Mouse (Mus musculus): ENCODE results near the gene Ythdf1. TPM values are rescaled to one million over a fixed set of nuclear protein-coding genes. Genes with fewer than 3 reads are reported as not detected.

Ythdf1 gene
- polyA plus RNA-seq, 1 experiment = 76.7 TPM

DNA sequence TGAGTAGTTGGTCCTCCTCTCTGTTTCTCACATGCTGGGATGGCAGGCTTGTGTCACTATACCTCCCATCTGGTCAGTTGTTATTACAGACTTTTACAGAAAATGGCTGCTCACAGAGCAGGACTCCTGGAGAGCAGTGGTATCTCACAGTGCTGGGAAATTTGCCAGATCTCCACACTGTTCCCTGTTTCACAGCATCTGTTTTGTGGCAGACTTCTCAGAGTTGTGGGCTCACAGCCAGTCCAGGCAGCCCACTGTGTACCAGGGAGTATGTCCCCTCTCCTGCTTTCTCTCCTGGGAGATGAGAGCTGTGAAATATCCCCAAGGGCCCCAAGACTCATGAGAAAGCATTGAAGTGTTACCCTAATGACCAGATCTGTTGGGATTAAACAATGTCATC lies 21.1 kb upstream of the Ythdf1 start:
- no peaks in the 10 kb centered on the region for H3K4me1 ChIP-seq (replicated peaks; ENCODE audit: control insufficient read depth, insufficient read depth, low read length)
- DNase-seq = no peak
- H3K27me3 ChIP-seq (ENCODE audit: control insufficient read depth, insufficient read depth, low read length) = no peaks in the 10 kb centered on the region
- no peak overlapping the region for H3K27ac ChIP-seq (ENCODE audit: control insufficient read depth, insufficient read depth, low read length)
- no peak overlapping the region for H3K4me3 ChIP-seq (ENCODE audit: control insufficient read depth, insufficient read depth, low read length)
- H3K36me3 ChIP-seq (ENCODE audit: control insufficient read depth, insufficient read depth, low read length) = no peaks in the 10 kb centered on the region
- TF ChIP-seq CTCF (IDR thresholded peaks at IDR 0.05; ENCODE audit: borderline replicate concordance, control insufficient read depth, extremely low read depth, insufficient read depth, low read length, poor library complexity) (no peak), POLR2A (IDR thresholded peaks at IDR 0.05; ENCODE audit: control insufficient read depth, extremely low read depth, insufficient read depth, low read length, poor library complexity) (no peak)

DNA sequence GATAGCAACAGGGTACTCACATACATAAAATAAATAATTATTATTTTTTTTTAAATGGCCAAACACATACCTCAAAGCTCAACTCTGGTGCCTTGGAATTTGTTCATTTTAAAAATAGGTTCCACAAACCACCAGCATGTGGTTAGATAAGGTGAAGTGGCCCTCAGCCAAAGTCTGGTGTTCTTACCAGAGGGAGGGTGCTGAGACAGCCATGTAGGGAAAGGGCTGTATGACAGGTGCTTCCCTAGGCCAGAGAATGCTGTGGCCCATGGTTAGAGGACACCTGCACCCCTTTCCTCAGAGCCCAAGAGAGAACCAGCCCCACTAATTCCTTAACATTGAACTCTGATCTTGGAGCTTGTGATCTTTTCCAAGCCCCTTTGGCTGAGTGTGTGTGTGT lies 19.4 kb upstream of the Ythdf1 start:
- H3K36me3 ChIP-seq (ENCODE audit: control insufficient read depth, insufficient read depth, low read length) = no peaks in the 10 kb centered on the region
- H3K27ac ChIP-seq (ENCODE audit: control insufficient read depth, insufficient read depth, low read length) = no peak overlapping the region
- no peaks in the 10 kb centered on the region for H3K4me1 ChIP-seq (replicated peaks; ENCODE audit: control insufficient read depth, insufficient read depth, low read length)
- H3K4me3 ChIP-seq (ENCODE audit: control insufficient read depth, insufficient read depth, low read length) = no peak overlapping the region
- TF ChIP-seq CTCF (IDR thresholded peaks at IDR 0.05; ENCODE audit: borderline replicate concordance, control insufficient read depth, extremely low read depth, insufficient read depth, low read length, poor library complexity) = no peak
- no peak for TF ChIP-seq POLR2A (IDR thresholded peaks at IDR 0.05; ENCODE audit: control insufficient read depth, extremely low read depth, insufficient read depth, low read length, poor library complexity)
- H3K27me3 ChIP-seq (ENCODE audit: control insufficient read depth, insufficient read depth, low read length) = no peaks in the 10 kb centered on the region
- DNase-seq = no peak

DNA sequence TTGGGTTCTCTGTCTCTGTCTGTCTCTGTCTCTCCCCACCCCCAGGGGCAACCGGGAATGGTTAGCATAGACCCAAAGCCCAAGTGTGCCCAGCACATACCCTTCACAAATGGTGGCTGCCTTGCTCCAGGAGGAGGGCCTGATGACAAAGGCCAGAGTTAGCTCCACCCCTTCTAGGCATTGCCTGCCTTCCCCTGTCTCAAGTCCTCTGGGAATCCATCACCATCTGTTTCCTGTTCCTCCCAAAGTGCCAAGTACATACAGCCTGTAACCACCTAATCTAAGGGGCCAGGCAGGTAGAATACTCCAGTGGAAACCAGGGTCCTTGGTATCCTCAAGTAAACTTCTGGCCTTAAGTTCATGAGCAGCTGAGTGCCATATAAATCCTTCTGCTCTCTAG lies 11.7 kb upstream of the Ythdf1 start:
- no peak for DNase-seq
- H3K36me3 ChIP-seq (ENCODE audit: control insufficient read depth, insufficient read depth, low read length) = no peaks in the 10 kb centered on the region
- TF ChIP-seq CTCF (IDR thresholded peaks at IDR 0.05; ENCODE audit: borderline replicate concordance, control insufficient read depth, extremely low read depth, insufficient read depth, low read length, poor library complexity) (no peak), POLR2A (IDR thresholded peaks at IDR 0.05; ENCODE audit: control insufficient read depth, extremely low read depth, insufficient read depth, low read length, poor library complexity) (no peak)
- WGBS = 83% methylated on average over 1 of the region's 1 CpGs
- no peak overlapping the region for H3K27ac ChIP-seq (ENCODE audit: control insufficient read depth, insufficient read depth, low read length)
- no peaks in the 10 kb centered on the region for H3K27me3 ChIP-seq (ENCODE audit: control insufficient read depth, insufficient read depth, low read length)
- H3K4me1 ChIP-seq (replicated peaks; ENCODE audit: control insufficient read depth, insufficient read depth, low read length) = no peaks in the 10 kb centered on the region
- H3K4me3 ChIP-seq (ENCODE audit: control insufficient read depth, insufficient read depth, low read length) = no peak overlapping the region

GRCm38 (mm10) chr2:180928723-180929122 lies 8.0 kb upstream of the Ythdf1 start, which contains the start of gene Birc7:
Gene Birc7 (plus strand): TSS chr2:180929023.
- DNase-seq = no peak
- no peaks in the 10 kb centered on the region for H3K27me3 ChIP-seq (ENCODE audit: control insufficient read depth, insufficient read depth, low read length)
- TF ChIP-seq CTCF (IDR thresholded peaks at IDR 0.05; ENCODE audit: borderline replicate concordance, control insufficient read depth, extremely low read depth, insufficient read depth, low read length, poor library complexity) = no peak
- no peak for TF ChIP-seq POLR2A (IDR thresholded peaks at IDR 0.05; ENCODE audit: control insufficient read depth, extremely low read depth, insufficient read depth, low read length, poor library complexity)
- H3K36me3 ChIP-seq (ENCODE audit: control insufficient read depth, insufficient read depth, low read length) = no peaks in the 10 kb centered on the region
- H3K4me1 ChIP-seq (replicated peaks; ENCODE audit: control insufficient read depth, insufficient read depth, low read length) = no peaks in the 10 kb centered on the region
- no peak within 1 kb of the TSS for H3K27ac ChIP-seq (ENCODE audit: control insufficient read depth, insufficient read depth, low read length)
- 79% methylated on average over 4 of the region's 4 CpGs for WGBS
- no peak within 1 kb of the TSS for H3K4me3 ChIP-seq (ENCODE audit: control insufficient read depth, insufficient read depth, low read length)

- H3K27me3 ChIP-seq (ENCODE audit: control insufficient read depth, insufficient read depth, low read length) = no peaks in the 10 kb centered on the region
- WGBS = 12% methylated on average over 4 of the region's 4 CpGs
- no peak overlapping the region for H3K27ac ChIP-seq (ENCODE audit: control insufficient read depth, insufficient read depth, low read length)
- peak; percentile 63 for DNase-seq
- H3K4me1 ChIP-seq (replicated peaks; ENCODE audit: control insufficient read depth, insufficient read depth, low read length) = no peaks in the 10 kb centered on the region; the same call in 1 of the 2 replicates
- no peak overlapping the region for H3K4me3 ChIP-seq (ENCODE audit: control insufficient read depth, insufficient read depth, low read length)
- H3K36me3 ChIP-seq (ENCODE audit: control insufficient read depth, insufficient read depth, low read length) = no peaks in the 10 kb centered on the region
- TF ChIP-seq CTCF (IDR thresholded peaks at IDR 0.05; ENCODE audit: borderline replicate concordance, control insufficient read depth, extremely low read depth, insufficient read depth, low read length, poor library complexity) (peak; percentile 60; the same call in 1 of the 2 replicates), POLR2A (IDR thresholded peaks at IDR 0.05; ENCODE audit: control insufficient read depth, extremely low read depth, insufficient read depth, low read length, poor library complexity) (no peak)
Measured at GRCm38 (mm10) chr2:180925176-180925575, 4.4 kb upstream of the Ythdf1 start.

DNA sequence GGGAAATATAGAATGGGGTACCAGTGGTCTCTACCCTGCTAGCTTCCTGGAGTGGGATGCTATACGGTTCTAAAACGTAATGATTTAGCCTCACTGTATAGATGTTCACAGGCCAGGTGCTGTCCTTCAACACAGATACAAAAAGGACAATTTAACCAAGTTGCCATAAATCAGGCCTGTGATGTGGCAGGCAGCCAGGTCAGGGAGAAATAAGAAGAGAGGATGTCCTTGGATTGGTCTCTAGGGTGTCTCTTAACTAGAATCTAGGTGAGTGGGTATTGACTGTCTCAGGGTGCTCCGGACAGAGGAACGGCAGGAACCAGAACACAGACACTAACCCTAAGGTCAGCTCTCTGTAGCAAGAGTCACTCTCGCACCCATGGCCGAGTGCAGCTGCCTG lies 2.0 kb upstream of the Ythdf1 start:
- Histone ChIP-seq H3K27me3 (ENCODE audit: control insufficient read depth, insufficient read depth, low read length) (no peaks in the 10 kb centered on the region), H3K36me3 (ENCODE audit: control insufficient read depth, insufficient read depth, low read length) (peaks cover 8% of the 10 kb centered on the region), H3K27ac (ENCODE audit: control insufficient read depth, insufficient read depth, low read length) (no peak overlapping the region), H3K4me3 (ENCODE audit: control insufficient read depth, insufficient read depth, low read length) (no peak overlapping the region), H3K4me1 (replicated peaks; ENCODE audit: control insufficient read depth, insufficient read depth, low read length) (peaks cover 5% of the 10 kb centered on the region)
- 95% methylated on average over 6 of the region's 6 CpGs for WGBS
- DNase-seq = no peak
- TF ChIP-seq CTCF (IDR thresholded peaks at IDR 0.05; ENCODE audit: borderline replicate concordance, control insufficient read depth, extremely low read depth, insufficient read depth, low read length, poor library complexity) = no peak
- no peak for TF ChIP-seq POLR2A (IDR thresholded peaks at IDR 0.05; ENCODE audit: control insufficient read depth, extremely low read depth, insufficient read depth, low read length, poor library complexity)
